Mouse (Mus musculus): ENCODE data around the gene Opn4.
A peak's percentile ranks its signal among the peaks of the same experiment; 100 is the strongest.

The Opn4 gene

GRCm38 (mm10) chr14:34562393-34562792 lies 37.5 kb downstream of the Opn4 start:
- no peak for DNase-seq (ENCODE audit: low spot score)

GRCm38 (mm10) chr14:34561647-34562046 lies 38.3 kb downstream of the Opn4 start:
- no peak for DNase-seq (ENCODE audit: low spot score)

GRCm38 (mm10) chr14:34558947-34559346 lies 41.0 kb downstream of the Opn4 start:
- DNase-seq (ENCODE audit: low spot score): no peak

- DNase-seq (ENCODE audit: low spot score): no peak
These were observed 44.7 kb downstream of the Opn4 start for GRCm38 (mm10) chr14:34555211-34555610.

- no peak for DNase-seq (ENCODE audit: low spot score)
These were observed 45.9 kb downstream of the Opn4 start for GRCm38 (mm10) chr14:34554047-34554446.

GRCm38 (mm10) chr14:34553470-34553869 lies 46.5 kb downstream of the Opn4 start:
- no peak for DNase-seq (ENCODE audit: low spot score)

- no peak for DNase-seq (ENCODE audit: low spot score)
These were observed 47.7 kb downstream of the Opn4 start for GRCm38 (mm10) chr14:34552226-34552625.

- DNase-seq (ENCODE audit: low spot score): peak; percentile 55
These were observed 50.8 kb downstream of the Opn4 start for GRCm38 (mm10) chr14:34549004-34549671.

- peak; percentile 2 for DNase-seq (ENCODE audit: low spot score)
These were observed 51.4 kb downstream of the Opn4 start for GRCm38 (mm10) chr14:34548391-34549001.

- DNase-seq (ENCODE audit: low spot score): no peak
These were observed 55.4 kb downstream of the Opn4 start for GRCm38 (mm10) chr14:34544545-34544944.

- no peak for DNase-seq (ENCODE audit: low spot score)
These were observed 55.9 kb downstream of the Opn4 start for GRCm38 (mm10) chr14:34544001-34544400.

GRCm38 (mm10) chr14:34543596-34543995 lies 56.3 kb downstream of the Opn4 start:
- no peak for DNase-seq (ENCODE audit: low spot score)

- no peak for DNase-seq (ENCODE audit: low spot score)
These were observed 58.0 kb downstream of the Opn4 start for GRCm38 (mm10) chr14:34541896-34542295.

GRCm38 (mm10) chr14:34540685-34541162 lies 59.2 kb downstream of the Opn4 start:
- no peak for DNase-seq (ENCODE audit: low spot score)
